Mouse (Mus musculus): ENCODE measurements around the gene Clic3. TPM values are rescaled to one million over a fixed set of nuclear protein-coding genes. Genes with fewer than 3 reads are reported as not detected.
A peak's percentile ranks its signal among the peaks of the same experiment; 100 is the strongest.

Gene Clic3
- total RNA-seq, 2 experiments from 2014 or later: 0.53 to 1.1 TPM

DNA sequence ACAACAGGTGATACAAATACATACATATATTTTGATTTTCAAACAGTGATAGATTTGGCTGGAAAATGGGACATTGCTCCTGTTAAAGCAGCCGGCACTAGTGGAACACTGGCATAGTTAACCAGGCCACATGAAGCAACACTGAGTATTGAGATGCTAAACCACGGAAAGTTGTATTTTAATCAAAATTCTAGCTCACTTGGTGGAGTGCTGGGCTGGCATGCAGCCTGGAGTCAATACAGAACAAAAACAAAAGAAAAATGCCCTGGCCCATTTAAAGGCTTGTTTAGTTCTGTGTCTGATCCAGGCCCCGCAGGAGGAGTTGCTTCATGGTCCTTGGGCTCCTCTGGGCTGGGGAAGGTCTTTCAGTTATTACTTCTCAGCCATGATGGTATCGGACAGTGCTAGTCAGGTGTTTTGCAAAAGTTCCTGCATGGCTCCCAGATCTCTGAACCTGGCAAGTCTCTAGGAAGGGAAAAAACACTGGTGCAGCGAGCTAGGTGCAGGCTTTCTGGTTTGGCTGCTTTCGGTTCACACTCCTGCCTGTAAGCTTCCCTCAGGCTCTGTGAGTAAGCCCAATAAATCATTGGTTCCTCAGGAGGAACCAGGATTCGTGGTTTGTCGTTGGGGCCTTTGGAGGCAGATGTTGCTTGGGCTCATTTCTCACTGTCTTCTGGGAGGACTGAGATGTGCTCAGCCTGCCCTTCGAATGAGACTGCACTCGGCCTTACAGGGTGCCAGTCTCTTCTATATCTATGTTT lies 23.1 kb downstream of the Clic3 start:
- DNase-seq (ENCODE audit: low spot score in 2 of 2): no peak

DNA sequence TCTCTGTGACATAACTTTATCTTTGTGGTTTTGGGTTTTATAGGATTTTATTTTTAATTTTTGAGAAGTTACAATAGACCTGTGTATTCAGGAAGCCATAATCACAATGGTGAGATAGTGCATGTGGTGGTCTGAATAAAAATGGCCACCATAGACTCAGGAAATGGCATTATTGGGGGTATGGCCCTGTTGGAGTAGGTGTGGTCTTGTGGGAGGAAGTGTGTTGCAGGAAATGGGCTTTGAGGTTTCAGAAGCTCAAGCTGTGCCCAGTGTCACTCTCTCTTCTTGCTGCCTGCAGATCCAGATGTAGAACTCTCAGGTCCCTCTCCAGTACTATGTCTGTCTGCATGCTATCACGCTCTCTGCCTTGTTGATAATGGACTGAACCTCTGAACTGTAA lies 23.9 kb downstream of the Clic3 start:
- no peak for DNase-seq (ENCODE audit: low spot score in 2 of 2)

DNA sequence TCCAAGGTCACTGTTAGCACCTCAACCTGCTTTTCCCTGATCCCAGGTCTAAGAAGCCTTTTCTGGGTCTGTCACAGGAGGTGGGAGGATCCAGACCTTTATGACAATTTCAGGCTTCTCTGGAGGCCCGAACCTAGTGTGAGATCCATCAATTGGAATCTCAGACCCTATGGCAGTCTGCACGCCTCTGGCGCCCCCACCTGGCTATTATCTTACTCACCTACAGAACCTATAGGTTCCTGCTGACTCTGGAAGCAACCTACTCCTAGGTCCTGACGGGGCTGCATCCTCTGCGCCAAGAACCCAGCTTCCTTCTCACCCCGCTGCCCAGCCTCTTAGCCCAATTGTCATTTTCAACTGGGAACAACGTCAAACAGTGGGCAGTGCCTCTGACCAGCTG lies 26.3 kb downstream of the Clic3 start:
- DNase-seq (ENCODE audit: low spot score in 2 of 2): peak in 1 of 2 experiments; percentile 48

DNA sequence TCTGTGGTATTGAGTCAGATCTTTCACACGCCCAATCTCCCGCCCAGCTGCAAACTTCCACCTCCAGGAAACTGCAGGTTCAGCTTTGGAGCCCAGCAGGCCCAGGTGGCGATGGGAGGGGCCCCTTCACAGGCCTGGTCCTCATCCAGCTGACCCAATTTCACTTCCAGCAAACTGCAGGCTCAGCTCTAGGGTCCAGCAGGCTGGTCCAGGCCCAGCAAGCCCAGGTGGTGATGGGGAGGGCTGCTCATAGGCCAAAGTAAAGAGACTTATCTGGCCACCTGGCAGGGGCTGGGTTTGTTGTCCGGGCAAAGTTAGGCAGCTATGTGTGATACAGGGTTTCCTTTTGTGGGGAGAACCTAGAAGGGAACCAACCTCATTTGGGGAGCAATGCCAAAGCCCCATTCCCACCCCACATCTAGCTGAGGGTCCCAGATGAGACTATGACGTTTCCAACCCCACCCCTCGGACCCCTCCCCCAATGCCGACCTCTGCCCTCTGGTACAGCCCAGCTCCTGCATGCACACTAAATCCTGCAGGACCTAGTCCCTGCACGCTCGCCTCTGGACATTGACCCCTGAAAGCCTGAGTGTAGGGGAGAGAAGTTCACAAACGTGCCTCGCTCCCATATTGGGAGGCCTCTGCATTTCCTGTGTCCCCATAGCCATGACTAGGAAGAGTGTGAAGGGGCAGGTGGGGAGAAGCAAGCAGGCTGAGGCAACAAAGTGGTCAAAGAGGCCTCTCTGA lies 28.4 kb downstream of the Clic3 start:
- no peak for DNase-seq (ENCODE audit: low spot score in 2 of 2)

DNA sequence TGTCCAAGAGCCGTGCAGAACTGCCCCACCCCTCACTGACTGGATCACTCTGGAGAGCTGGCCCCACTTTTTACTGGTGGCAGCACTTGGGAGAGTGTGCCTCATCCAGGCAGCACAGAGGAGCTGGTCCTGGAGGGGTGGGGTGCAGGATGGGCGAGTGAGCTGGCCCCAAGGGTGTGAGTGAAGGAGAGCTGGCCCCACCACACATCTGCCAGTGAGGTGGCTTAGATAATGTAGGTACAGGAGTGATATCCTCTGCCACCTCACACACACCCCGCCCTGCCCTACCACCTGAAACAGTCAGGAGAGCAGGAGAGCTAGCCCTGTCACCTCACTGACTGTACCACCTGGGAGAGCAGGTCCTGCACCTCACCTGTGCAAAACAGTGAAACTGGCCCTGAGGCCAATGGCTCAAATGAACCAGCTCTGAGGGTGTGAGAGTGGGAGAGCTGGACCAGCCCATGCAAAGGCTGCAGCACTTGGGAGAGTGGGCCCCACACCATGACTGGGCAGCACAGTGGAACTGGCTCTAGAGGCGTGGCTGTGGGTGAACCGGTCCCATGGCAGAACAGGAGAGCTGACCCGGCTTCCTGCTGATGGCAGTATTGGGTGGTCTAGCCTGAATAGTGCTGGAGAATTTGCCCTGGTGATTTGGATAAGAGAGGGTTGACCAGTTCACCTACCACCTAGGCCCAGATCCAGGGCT lies 31.5 kb downstream of the Clic3 start:
- DNase-seq (ENCODE audit: low spot score in 2 of 2): no peak

DNA sequence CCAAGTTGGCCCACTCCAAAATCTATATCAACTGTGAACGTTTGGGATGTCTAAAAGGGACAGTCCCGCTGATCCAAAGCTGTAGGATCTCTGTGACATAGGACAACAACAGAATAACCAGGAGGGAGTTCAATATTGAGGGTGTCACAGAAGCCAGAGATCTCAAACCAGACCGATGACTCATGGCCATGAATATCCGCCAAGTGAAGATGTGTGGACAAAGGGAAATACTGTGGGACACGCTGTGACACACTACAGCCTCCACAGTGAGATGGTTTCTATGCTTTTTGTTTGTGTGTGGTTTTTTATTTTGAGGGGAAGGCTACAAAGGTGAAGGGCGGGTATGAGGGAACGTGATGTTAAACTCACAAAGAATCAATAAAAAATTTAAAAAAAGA lies 32.0 kb downstream of the Clic3 start:
- peak in 1 of 2 experiments; percentile 37 for DNase-seq (ENCODE audit: low spot score in 2 of 2)

DNA sequence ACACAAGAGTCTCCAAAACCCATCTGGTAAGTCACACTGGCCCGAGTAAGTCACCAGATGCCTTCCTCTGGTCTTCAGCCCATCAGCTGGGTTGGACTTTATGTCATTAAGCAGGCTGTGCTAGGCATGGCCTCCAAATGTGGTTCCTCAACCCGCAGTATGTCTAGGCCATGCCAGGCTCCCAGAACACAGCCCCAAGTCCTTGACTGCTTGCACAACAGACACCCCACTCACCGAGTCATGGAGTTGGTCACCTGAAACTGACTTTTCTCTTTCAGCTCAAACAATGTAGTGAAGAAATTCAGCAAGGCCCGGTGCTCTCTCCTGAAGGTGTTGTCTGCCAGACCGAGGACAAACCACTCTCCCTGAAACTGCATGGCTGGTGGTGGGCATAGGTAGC lies 36.4 kb downstream of the Clic3 start:
- no peak for DNase-seq (ENCODE audit: low spot score in 2 of 2)

DNA sequence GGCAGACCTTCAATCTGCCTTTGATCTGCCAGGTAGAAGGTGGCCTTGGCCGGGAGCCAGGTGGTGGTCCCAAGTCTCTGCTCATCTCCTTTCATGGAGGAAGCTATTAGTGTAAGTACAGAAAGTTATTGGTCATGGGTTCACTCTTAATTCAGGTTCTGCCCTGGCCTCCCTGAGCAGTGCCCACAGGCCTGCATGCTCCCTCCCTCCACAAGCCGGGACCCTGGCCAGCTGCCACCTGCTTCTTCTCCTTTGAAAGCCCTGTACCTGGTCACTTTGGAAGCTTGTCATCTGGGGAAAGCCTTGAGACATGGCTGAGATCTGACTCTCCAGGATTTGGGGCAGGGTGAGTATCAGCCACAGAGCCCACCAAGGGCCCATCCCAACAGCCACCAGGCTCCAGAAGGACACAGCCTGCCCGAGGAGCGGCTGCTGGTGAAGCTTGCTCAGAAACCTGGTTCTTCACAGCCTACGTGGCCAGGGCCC lies 36.9 kb downstream of the Clic3 start, which contains the start of gene Lcn12:
Lcn12 (minus strand) TSS at position 436 of the 486 bp plus-strand sequence.
- DNase-seq (ENCODE audit: low spot score in 2 of 2): no peak

DNA sequence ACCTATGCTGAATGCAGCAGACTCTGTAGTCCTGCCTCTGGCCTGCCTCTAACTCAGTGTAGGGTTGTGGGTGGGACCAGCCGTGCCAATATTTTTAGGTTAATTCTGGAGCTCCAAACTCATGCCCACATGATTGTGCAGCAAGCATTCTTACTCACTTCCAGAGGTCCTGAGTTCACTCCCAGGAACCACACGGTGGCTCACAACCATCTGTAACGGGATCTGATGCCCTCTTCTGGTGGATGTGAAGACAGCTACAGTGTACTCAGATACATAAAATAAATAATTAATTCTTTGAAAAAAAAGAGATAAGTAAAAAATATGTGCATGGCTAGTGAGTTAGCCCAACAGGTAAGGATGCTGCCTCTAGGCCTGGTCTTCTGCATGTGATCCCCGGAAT lies 39.8 kb downstream of the Clic3 start:
- DNase-seq (ENCODE audit: low spot score in 2 of 2): no peak

DNA sequence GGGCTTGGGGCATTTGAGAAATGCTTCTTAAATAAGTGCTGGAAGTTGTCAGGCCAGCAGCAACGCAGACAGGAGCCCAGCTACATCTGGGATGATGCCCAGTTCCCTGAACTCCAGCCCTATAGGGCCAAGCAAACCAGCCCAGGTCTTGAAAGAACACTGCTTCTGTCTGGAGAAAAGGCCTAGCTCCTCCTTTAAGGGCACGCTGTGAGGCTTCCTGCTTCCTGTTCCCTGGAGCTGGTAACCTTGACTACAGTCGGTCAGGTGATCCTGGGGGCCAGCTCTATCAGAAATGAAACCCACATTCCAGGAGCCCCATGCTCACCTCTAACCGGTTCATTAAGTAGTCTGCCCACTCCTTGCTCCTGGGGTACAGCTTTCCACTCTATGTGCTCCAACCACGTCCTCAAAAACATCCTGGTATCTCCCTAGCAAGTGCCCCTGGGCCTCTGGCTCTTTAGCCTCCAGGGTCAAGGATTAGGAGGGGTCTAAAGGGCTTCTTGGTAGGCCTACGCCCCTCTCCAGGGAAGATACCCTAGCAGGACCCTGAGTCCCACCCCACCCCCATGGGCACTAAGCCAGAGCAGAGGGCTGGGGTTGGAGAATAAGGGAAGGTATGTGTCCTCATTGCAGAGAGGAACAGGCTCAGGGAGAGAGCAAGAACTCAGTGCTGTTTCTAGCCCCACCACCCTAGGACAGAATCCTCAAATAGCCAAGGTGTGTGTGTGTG lies 41.4 kb downstream of the Clic3 start:
- no peak for DNase-seq (ENCODE audit: low spot score in 2 of 2)

DNA sequence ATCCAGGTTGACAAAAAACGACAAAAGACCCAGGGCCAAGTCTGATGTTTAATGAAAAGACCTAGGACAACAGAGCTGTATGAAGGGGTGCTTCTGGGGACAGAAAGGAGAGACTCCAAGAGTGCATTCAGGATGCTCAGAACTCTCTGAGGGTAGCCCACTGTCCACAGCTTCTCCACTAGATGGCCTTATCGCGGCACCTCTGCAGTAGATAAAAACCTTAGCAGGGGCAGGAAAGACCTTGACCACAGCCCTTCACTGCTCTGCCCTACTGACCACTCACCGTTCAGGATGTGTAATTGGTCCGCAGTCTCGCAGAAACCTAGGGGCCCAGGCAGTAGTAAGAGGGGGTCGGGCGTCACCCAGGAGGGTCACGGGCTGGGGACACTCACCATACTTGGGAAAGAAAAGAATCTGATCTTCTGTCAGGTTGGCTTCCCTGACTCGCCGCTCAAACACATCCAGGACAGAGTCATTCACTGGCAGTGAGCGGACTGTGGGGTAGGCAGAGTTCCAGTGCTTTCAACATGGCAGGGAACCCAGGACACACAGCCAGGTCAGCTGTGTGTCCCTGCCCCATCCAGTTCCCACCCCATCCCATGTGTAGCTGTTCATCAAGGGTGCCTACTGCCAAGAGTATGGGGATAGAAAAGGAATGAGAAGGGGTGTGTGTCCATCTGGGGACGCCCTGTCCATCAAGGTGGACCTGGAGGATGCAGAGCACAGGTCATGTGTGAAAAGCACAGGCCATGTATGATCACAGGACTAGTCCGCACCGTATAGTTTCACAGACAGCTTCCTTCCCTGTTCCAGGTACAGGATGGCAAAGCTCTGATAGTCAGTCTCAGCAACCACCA lies 42.2 kb downstream of the Clic3 start:
- no peak for DNase-seq (ENCODE audit: low spot score in 2 of 2)

DNA sequence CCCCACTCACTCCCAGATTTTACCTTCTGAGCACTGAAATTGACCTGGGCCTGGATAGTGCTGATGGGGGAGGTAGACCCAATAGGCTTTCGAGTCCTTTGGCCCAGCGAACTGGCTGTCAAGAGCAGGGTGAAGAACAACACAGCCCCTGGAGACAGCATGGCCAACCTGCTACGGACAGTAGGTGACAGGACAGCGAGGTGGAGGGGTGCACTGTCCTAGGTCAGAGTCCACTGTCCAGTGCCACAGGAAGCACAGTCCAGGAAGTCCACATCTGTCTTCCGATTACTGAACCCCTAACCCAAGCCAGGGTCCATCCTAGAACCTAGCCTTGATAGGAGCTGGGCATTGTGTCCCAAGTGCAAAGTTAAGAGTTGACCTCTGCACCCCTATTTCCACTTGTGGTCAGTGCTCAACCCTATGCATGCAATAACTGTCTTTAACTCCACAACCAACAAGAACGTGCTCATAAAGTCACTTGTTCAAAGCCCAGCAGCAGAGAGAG lies 43.5 kb downstream of the Clic3 start:
- no peak for DNase-seq (ENCODE audit: low spot score in 2 of 2)

DNA sequence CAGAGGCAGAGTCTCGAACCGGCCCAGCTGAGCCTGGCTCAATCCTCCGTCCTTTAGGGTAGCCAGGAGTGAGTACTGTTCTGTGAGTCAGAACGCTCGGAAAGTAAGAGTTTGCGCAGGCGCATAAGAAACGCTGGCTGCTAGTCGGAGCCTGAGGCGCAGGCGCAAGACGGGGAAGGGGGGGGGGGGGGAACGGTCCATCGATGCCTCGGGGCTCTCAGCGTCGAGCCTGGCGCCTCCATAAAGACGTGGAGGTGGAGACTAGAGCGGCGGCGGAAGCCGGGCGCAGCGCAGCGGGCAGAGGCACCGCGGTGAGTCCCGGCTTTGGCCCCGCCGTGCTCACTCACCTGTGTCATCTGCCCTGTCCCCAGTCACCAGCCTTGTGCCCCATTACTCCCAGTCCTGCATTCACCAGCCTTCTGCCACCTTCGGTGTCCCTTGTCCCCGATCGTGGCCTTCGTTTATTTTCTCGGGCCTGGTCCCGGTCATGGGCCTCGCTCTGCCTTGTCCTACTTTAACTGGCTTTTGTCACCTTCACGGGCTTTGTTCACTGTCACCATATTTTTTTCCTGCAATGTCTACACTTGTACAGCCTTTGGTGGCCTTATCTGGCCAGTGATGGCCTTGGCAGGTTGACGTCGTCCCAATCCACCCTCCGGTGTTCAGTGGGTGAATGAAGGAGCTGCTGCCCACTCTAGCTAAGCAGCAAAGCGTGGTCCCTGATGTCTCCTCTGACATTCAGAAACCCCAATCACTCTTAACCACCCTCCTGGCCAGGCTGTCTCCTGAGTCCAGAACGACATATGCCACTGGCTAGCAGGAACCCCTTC lies 44.2 kb downstream of the Clic3 start, which contains the start of gene Fbxw5:
Fbxw5 (plus strand) TSS at position 175 of the 830 bp plus-strand sequence.
- peak; percentile 74 to 76 for DNase-seq (ENCODE audit: low spot score in 2 of 2)

DNA sequence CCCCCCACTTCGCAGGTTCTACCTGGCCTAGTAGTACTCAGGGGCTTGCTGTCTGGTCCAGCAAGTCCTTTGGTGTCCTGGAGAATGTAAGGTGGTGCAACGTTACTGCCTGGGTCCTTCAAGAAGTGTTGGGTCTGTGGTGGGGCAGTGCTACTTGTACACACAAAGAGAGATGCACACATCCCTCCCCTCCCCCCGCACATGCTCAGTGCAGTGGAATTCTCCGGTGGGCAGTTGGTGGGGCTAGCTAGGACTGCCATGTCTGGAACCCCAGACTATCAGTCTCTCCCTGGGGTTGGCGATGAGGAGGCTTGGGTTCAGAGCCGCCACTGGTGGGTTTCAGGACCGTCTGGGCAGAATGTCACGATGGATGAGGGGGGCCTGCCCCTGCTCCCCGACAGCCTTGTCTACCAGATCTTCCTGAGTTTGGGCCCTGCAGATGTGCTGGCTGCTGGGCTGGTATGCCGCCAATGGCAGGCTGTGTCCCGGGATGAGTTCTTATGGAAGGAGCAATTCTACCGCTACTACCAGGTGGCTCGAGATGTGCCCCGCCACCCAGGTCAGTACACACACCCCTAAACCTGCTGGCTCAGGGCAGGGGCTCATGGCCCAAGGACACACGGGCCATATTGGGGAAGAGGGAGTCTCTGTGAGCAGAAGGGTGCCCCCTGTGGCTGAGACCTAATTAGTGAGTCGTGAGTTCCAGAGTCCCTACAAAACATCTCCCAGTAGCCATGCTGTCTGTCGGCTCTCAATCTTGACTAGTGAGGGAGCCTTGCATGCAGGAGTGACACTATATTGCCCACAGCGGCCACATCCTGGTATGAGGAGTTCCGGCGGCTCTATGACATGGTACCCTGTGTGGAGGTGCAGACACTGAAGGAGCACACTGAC lies 45.2 kb downstream of the Clic3 start, which contains the start of gene C8g:
C8g (minus strand) TSS at position 127 of the 894 bp plus-strand sequence.
- DNase-seq (ENCODE audit: low spot score in 2 of 2): no peak

DNA sequence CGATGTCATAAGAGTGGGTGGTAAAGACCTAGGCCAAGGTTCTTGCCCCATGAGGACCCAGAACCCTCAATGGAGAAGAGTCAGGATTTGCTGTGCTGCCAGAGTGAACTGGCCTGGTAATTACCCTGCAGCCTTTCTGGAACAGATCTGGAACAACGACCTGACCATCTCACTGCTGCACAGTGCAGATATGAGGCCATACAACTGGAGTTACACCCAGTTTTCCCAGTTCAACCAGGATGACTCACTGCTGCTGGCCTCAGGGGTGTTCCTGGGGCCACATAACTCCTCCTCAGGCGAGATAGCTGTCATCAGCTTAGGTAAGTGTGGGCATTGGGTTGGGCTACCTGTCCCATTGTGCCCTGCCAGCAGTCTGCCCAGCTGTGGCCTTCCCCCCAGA lies 46.1 kb downstream of the Clic3 start:
- DNase-seq (ENCODE audit: low spot score in 2 of 2): no peak

DNA sequence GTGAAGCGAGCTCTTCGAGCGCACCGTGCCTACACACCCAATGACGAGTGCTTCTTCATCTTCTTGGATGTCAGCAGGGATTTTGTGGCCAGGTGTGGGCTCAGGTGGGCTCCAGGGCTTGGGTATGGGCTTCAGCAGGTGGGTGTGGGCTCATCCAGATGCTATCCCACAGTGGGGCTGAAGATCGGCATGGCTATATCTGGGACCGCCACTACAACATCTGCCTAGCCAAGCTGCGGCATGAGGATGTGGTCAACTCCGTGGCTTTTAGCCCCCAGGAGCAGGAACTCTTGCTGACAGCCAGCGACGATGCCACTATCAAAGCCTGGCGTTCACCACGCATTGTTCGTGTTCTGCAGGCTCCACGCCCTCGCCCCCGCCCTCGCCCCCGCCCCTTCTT lies 47.9 kb downstream of the Clic3 start:
- DNase-seq (ENCODE audit: low spot score in 2 of 2): no peak

DNA sequence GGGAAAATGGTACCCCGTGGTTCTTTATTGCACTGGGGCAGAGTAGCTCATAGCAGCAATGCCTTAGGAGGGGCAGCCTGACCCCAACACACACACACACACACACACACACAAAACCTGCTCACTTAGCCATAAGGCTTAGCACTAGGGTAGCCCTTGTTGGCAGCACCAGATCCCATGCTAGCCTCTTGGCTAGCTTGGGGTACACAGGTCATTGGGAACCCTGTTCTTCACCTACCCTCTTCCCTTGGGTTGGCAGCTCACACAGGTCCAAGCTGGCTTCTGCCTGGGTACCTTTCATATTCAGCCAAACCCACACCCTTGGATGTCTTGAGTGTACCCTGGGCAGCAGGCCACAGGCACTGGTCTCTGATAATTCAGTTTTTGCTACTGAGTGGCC lies 48.4 kb downstream of the Clic3 start:
- no peak for DNase-seq (ENCODE audit: low spot score in 2 of 2)

DNA sequence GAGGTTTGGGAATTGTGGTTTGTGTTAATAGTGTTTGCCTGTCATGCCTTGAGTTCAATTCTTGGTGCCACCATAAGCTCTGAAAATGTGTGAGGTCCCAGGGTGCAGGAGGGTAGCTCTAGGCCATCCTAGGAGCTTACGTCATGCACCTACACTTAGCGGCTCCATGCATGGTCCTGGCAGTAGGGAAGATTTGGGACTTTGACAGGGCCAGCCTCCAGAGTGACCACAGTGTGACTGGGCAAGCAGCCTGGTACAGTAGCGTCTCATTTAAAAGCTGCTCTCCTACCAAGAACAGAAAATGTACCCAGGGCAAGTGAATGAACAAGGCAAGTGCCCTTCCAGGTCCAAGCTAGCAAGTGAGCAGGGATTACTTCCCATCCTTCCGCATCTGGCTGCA lies 49.2 kb downstream of the Clic3 start:
- DNase-seq (ENCODE audit: low spot score in 2 of 2): no peak
